Mouse (Mus musculus): ENCODE results near the gene Wfdc1.

GRCm38 (mm10) chr8:119617586-119617985 is 48.6 kb upstream of the Wfdc1 start:
- no peak for TF ChIP-seq CTCF (IDR thresholded peaks at IDR 0.05; ENCODE audit: low read depth)
- TF ChIP-seq EP300 (IDR thresholded peaks at IDR 0.05; ENCODE audit: low read depth), result no peak

Data from liver, postnatal 0 days (tissue).